7 mouse cellular contexts compared by ENCODE assay signal in genomic region chr5:117780681-117781080, GRCm38 (mm10). TPM values are rescaled to one million over a fixed set of nuclear protein-coding genes. Genes with fewer than 3 reads are reported as not detected.
DNase-seq lines count a peak whose midpoint lies in the region; ATAC-seq lines count a peak whose summit lies in the region.

Gene Nos1, plus strand, starts transcription at chr5:117781032.

- intact Hi-C loops in heart, postnatal 10 days (cut with DNase I), result no loop called here
- intact Hi-C loops in left cerebral cortex, postnatal 14 days (cut with DNase I), result no loop called here

- peak; percentile 87 for DNase-seq in MN1 (ENCODE audit: low spot score)
- peak; percentile 53 for DNase-seq in embryo, embryonic 10 days (ENCODE audit: low spot score)
- DNase-seq in heart, postnatal 10 days, result peak; percentile 7 to 9
- no peak for DNase-seq in left cerebral cortex, postnatal 14 days (ENCODE audit: low spot score in 2 of 2)
- DNase-seq in thymus, postnatal 36 days, result no peak
- no peak for DNase-seq in adrenal gland, adult (ENCODE audit: inconsistent age in 2 of 2, low spot score in 1 of 2)

- ATAC-seq in megakaryocyte, adult 5-6 weeks (ENCODE audit: poor library complexity, severe bottlenecking), result no peak

RNA-seq across cellular contexts. Expression of gene Nos1, which starts in this region (rescaled TPM):
- total RNA-seq in heart, postnatal 10 days (2021), result under 1 TPM; 0.15 to 0.17 TPM
- 10 to 100 TPM; 19.9 to 27.6 TPM for total RNA-seq in left cerebral cortex, postnatal 14 days (2021)
- total RNA-seq in megakaryocyte, adult 5-6 weeks (2015), result not detected in 2 replicates
- total RNA-seq in megakaryocyte, adult 5-6 weeks (2017), result not detected in 2 replicates

Comparison
In these comparisons a context has a peak if more than half of its experiments do, and no peak if none do; other contexts are left out.
1. RNA of gene Nos1 (total RNA-seq): 19.9 to 27.6 TPM in left cerebral cortex, postnatal 14 days; 0.15 to 0.17 TPM in heart, postnatal 10 days and not detected in megakaryocyte, adult 5-6 weeks; every median in the first group is over 10 times any median in the second.
2. Peak in DNase-seq in heart, postnatal 10 days; RNA of the gene not detected or under 1 TPM.
3. DNase-seq: peak in MN1 (single experiment) and embryo, embryonic 10 days (single experiment); none in left cerebral cortex, postnatal 14 days (0 of 2), thymus, postnatal 36 days (0 of 2) and adrenal gland, adult (0 of 2).